Comparison of ENCODE assay signal across 16 mouse cellular contexts in the genomic region with DNA sequence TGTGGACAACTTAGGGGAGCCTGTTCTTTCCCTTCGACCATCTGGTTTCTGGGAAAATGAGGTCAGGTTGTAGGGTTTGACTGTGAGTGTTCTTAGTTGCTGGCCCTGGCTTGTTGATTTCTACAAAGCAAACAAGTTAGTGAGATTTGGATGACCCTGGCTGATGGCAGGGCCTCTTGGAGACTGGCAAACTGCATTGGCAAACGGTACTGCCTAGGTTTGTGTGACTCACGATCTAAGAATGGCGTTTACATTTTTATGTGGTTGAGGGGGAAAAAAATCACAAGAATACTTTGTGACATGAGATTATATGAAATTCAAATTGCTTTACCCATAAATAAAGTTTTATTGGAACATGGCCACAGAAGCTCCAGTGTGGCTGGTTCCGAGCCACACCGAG. TPM values are rescaled to one million over a fixed set of nuclear protein-coding genes. Genes with fewer than 3 reads are reported as not detected.
DNase-seq lines count a peak whose midpoint lies in the region; ATAC-seq and TF ChIP-seq lines count a peak whose summit lies in the region.
"Had no signal": no experiment of that assay in that cellular context is flagged by ENCODE, and none has a peak within 500 bp of the region (broad histone marks: within the 10 kb centered on the region; RNA-seq: fewer than 3 reads in every experiment).

No protein-coding gene starts in this region.

- no peak overlapping the region for H3K4me2 ChIP-seq in liver, embryonic 15.5 days
- H3K4me2 ChIP-seq: lung, embryonic 14.5 days; midbrain, embryonic 11.5 days had no signal

- H3K27me3 ChIP-seq in C2C12 (ENCODE audit: control insufficient read depth, insufficient read depth, insufficient read length): no peaks in the 10 kb centered on the region
- no peaks in the 10 kb centered on the region for H3K27me3 ChIP-seq in liver, embryonic 15.5 days

- H3K36me3 ChIP-seq in C2C12 (ENCODE audit: control insufficient read depth, insufficient read depth): peaks cover 19% of the 10 kb centered on the region
- no peaks in the 10 kb centered on the region; the same call in 1 of the 2 replicates for H3K36me3 ChIP-seq in liver, embryonic 15.5 days (replicated peaks)

- H3ac ChIP-seq in C2C12 (ENCODE audit: control insufficient read depth, insufficient read length, low read depth): no peak overlapping the region

- H3K9ac ChIP-seq in liver, embryonic 15.5 days: peak overlapping the region; percentile 49; the same call in 1 of the 2 replicates
- H3K9ac ChIP-seq: lung, embryonic 14.5 days had no signal

- TF ChIP-seq CTCF in left cerebral cortex, adult 2 months (IDR thresholded peaks at IDR 0.05): no peak
- no peak for TF ChIP-seq CTCF in C2C12 (IDR thresholded peaks at IDR 0.05; ENCODE audit: control insufficient read depth, insufficient read depth, insufficient read length)

- ATAC-seq in liver, embryonic 15.5 days (ENCODE audit: insufficient read depth): no peak
- ATAC-seq: hindbrain, postnatal 0 days had no signal

- H3K27ac ChIP-seq in left cerebral cortex, adult 2 months: peak overlapping the region; percentile 13; the same call in 1 of the 2 replicates
- peak overlapping the region; percentile 92 for H3K27ac ChIP-seq in liver, embryonic 15.5 days (replicated peaks)
- H3K27ac ChIP-seq: hindbrain, postnatal 0 days had no signal

- peaks cover 82% of the 10 kb centered on the region for H3K79me3 ChIP-seq in C2C12 (ENCODE audit: low read depth)

- H3K4me3 ChIP-seq in left cerebral cortex, adult 2 months: no peak overlapping the region
- no peak overlapping the region for H3K4me3 ChIP-seq in C2C12 (ENCODE audit: insufficient read depth, poor library complexity, severe bottlenecking)
- no peak overlapping the region; the same call in 1 of the 2 replicates for H3K4me3 ChIP-seq in liver, embryonic 15.5 days (replicated peaks)

- H3K4me1 ChIP-seq in liver, embryonic 15.5 days (replicated peaks): peaks cover 94% of the 10 kb centered on the region

- peaks cover 89% of the 10 kb centered on the region for H3K79me2 ChIP-seq in C2C12 (ENCODE audit: control insufficient read depth, insufficient read depth)

- H3K9me3 ChIP-seq in liver, embryonic 15.5 days (replicated peaks): no peaks in the 10 kb centered on the region

- DNase-seq in left cerebral cortex, adult 2 months (ENCODE audit: extremely low spot score in 1 of 2, low spot score in 2 of 2): no peak
- no peak for DNase-seq in left cerebral cortex, adult 8-10 months (ENCODE audit: low spot score in 2 of 2)
- peak; percentile 54 for DNase-seq in Muller cell, postnatal 12 days (ENCODE audit: inconsistent ontology term)
- DNase-seq in B cell, adult 2 months: no peak
- DNase-seq in cerebellum, adult 11-12 months: no peak
- DNase-seq: cerebellum, postnatal 25 days; heart, adult 11 months; lung, embryonic 14.5 days; thymus, adult 2 months had no signal

- WGBS in liver, embryonic 15.5 days (ENCODE audit: insufficient replicate concordance): 83% methylated on average over 6 of the region's 6 CpGs

- intact Hi-C loops in left cerebral cortex, adult 2 months (cut with DNase I): no loop called here

TF ChIP-seq in C2C12, 6 proteins besides CTCF, POLR2A, EP300 and RAD21:
- TF ChIP-seq FOSL1 (IDR thresholded peaks at IDR 0.05; ENCODE audit: insufficient read depth, low read length, poor library complexity, severe bottlenecking): no peak
- no peak for TF ChIP-seq MYOG (IDR thresholded peaks at IDR 0.05; ENCODE audit: control insufficient read depth, extremely low read depth, insufficient read length)
- no peak for TF ChIP-seq MAX (IDR thresholded peaks at IDR 0.05)
- TF ChIP-seq CEBPB (IDR thresholded peaks at IDR 0.05; ENCODE audit: low read depth): peak; percentile 2
- no peak for TF ChIP-seq USF1 (IDR thresholded peaks at IDR 0.05; ENCODE audit: low read depth)
- TF ChIP-seq MYOD1 (IDR thresholded peaks at IDR 0.05; ENCODE audit: control insufficient read depth, insufficient read length, low read depth): no peak
TF ChIP-seq in C2C12: peak in this region for 1.

RNA-seq across cellular contexts. Expression of a gene that starts 8.3 kb away (rescaled TPM):
- total RNA-seq in left cerebral cortex, adult 2 months (2021): 10 to 100 TPM; 72.9 to 76.5 TPM
- 10 to 100 TPM; 70.5 to 74.5 (median 71.6) TPM for total RNA-seq in left cerebral cortex, adult 8-10 months (2022)
- 90.8 TPM for polyA plus RNA-seq in C2C12 (2012; fragmentation: generic; extraction: Trizol)
- polyA plus RNA-seq in liver, embryonic 15.5 days (2015; fragmentation: Nextera tagmentation; extraction: Ambion mirVana): 3.8 and 4.4 TPM in 2 replicates

RNA-seq across cellular contexts. Expression of a gene that starts 32.1 kb away (rescaled TPM):
- under 1 TPM; 0.42 to 0.45 TPM for total RNA-seq in left cerebral cortex, adult 2 months (2021)
- total RNA-seq in left cerebral cortex, adult 8-10 months (2022): 1 to 10 TPM in 2 of 4 experiments, under 1 TPM in 2; 0.30 to 1.5 (median 0.96) TPM
- polyA plus RNA-seq in C2C12 (2012; fragmentation: generic; extraction: Trizol): not detected
- not detected in 2 replicates for polyA plus RNA-seq in liver, embryonic 15.5 days (2015; fragmentation: Nextera tagmentation; extraction: Ambion mirVana)
- total RNA-seq: heart, postnatal 25 days had no signal
- polyA plus RNA-seq: embryonic facial prominence, embryonic 11.5 days; hindbrain, postnatal 0 days; kidney, embryonic 16.5 days; lung, embryonic 14.5 days; midbrain, embryonic 11.5 days had no signal

RNA-seq across cellular contexts. Expression of a gene that starts 33.6 kb away (rescaled TPM):
- total RNA-seq in left cerebral cortex, adult 2 months (2021): 100 to 1,000 TPM; 143 to 148 TPM
- 100 to 1,000 TPM; 142 to 161 (median 148) TPM for total RNA-seq in left cerebral cortex, adult 8-10 months (2022)
- polyA plus RNA-seq in C2C12 (2012; fragmentation: generic; extraction: Trizol): 775 TPM
- polyA plus RNA-seq in liver, embryonic 15.5 days (2015; fragmentation: Nextera tagmentation; extraction: Ambion mirVana): 45.1 and 51.5 TPM in 2 replicates

RNA-seq across cellular contexts. Expression of a gene that starts 39.7 kb away (rescaled TPM):
- 10 to 100 TPM; 14.4 to 15.0 TPM for total RNA-seq in left cerebral cortex, adult 2 months (2021)
- 10 to 100 TPM; 12.4 to 18.7 (median 16.3) TPM for total RNA-seq in left cerebral cortex, adult 8-10 months (2022)
- 1,644 TPM for polyA plus RNA-seq in C2C12 (2012; fragmentation: generic; extraction: Trizol)
- polyA plus RNA-seq in liver, embryonic 15.5 days (2015; fragmentation: Nextera tagmentation; extraction: Ambion mirVana): 89.4 and 102 TPM in 2 replicates

RNA-seq across cellular contexts. Expression of a gene that starts 49.8 kb away (rescaled TPM):
- total RNA-seq in left cerebral cortex, adult 2 months (2021): 1 to 10 TPM; 1.7 to 2.2 TPM
- 1 to 10 TPM; 1.0 to 2.1 (median 1.6) TPM for total RNA-seq in left cerebral cortex, adult 8-10 months (2022)
- 23.8 TPM for polyA plus RNA-seq in C2C12 (2012; fragmentation: generic; extraction: Trizol)
- 11.3 and 11.5 TPM in 2 replicates for polyA plus RNA-seq in liver, embryonic 15.5 days (2015; fragmentation: Nextera tagmentation; extraction: Ambion mirVana)
